Mouse (Mus musculus): Measurements from ENCODE around the gene Gm45808.
"Not testable (repeated sequence)": the region's sequence is repeated elsewhere in the genome, so short reads cannot be mapped to it uniquely, and the experiment has no call there.

Gene Gm45808

GRCm38 (mm10) chr7:45486761-45487415, at the start of gene Gm45808:
TSS of gene Gm45808 (minus strand) at chr7:45486811.
- DNase-seq, result no peak

DNA sequence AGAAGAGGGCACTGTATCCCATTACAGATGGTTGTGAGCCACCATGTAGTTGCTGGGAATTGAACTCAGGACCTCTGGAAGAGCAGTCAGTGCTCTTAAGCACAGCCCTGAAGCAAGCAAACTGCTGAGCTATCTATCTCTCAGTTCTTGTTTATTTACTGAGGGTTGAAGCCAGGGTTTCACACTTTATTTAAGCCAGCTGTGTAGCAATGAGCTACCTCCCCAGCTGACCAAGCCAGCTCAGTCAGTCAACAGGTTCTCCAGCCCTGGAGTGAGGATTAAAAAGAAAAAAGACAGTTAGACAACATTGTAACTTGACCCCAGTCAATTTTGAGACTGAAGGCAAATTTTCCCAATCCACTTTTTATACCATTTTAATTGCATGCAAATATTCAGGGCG, 49.1 kb upstream of the Gm45808 start:
- no peak for DNase-seq

- no peak for DNase-seq
These were observed 44.0 kb upstream of the Gm45808 start for GRCm38 (mm10) chr7:45530643-45531042.

DNA sequence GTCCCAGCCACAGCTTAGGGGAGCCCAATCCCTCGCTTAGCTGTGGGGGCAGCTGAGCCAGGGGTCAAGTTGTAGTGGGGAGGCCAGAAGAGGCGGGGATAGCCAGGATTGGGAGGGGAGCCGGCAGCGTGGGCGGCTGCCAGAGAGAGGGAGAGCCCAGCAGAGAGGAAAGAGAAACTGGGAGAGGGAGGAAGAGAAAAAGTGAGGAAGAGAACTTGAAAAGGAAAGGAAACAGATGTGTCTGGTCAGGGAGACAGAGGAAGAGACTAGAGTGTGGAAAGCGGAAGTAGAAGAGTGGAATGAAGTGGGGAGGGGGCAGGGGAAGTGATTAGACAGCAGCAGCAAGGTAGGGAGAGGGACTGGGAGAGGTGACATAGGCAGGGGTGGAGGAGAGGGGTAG, 42.9 kb upstream of the Gm45808 start:
- DNase-seq, result peak; percentile 39

DNA sequence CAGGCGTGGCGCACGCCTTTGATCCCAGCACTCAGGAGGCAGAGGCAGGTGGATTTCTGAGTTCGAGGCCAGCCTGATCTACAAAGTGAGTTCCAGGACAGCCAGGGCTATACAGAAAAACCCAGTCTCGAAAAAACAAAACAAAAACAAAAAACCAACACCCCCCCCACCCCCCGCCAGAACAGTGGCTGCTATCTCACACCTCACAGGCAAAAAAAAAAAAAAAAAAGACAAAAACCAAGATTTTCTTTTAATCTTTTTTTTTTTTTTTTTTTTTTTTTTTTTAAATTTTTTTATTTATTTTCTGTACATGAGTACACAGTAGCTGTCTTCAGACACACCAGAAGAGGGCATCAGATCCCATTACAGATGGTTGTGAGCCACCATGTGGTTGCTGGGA, 40.6 kb upstream of the Gm45808 start:
- not testable (repeated sequence) for DNase-seq

- peak; percentile 60 for DNase-seq
These were observed 40.0 kb upstream of the Gm45808 start for GRCm38 (mm10) chr7:45526474-45527120.

GRCm38 (mm10) chr7:45525809-45526473, 39.3 kb upstream of the Gm45808 start, which contains the start of the genes Ppp1r15a and Plekha4:
TSS of gene Ppp1r15a (minus strand) at chr7:45526268.
TSS of gene Plekha4 (plus strand) at chr7:45526330.
- peak; percentile 94 for DNase-seq

DNA sequence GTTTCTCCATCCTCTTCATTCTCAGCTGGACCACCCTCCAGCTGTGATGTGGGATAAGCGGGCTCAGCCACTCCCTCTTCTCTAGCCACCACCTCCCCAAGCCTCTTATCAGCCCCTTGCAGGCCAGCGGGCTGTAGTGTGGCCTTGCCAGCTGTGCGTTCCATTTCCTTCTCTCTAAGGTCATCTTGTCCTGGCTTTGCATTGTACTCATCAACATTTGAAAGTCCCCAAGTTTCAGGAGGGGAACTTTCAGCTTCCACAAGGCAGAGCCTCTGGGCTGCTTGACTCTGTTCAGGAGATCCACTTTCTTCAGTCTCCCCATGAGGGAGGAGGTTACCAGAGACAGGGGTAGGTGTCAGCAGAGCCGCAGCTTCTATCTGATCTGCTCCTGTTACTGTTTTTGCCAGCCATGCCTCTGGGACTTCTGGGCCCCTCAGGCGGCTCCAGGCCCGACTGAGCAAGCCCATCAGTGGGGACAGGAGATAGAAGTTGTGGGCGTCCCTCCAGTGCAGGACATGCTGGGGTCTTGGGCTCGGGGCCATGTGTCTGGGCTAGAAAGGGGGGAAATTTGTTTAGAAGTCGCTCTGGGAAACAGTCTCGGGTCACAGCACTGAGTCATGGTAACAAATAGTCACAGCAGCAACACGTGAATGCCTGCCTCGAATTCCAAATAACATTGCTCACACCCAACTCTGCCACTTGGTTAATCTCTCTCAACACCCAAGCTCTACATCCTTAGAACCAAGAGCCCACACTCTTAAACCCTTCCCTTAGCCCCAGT, 38.4 kb upstream of the Gm45808 start:
- peak; percentile 69 for DNase-seq

- DNase-seq, result no peak
These were observed 37.1 kb upstream of the Gm45808 start for GRCm38 (mm10) chr7:45523678-45524170.

DNA sequence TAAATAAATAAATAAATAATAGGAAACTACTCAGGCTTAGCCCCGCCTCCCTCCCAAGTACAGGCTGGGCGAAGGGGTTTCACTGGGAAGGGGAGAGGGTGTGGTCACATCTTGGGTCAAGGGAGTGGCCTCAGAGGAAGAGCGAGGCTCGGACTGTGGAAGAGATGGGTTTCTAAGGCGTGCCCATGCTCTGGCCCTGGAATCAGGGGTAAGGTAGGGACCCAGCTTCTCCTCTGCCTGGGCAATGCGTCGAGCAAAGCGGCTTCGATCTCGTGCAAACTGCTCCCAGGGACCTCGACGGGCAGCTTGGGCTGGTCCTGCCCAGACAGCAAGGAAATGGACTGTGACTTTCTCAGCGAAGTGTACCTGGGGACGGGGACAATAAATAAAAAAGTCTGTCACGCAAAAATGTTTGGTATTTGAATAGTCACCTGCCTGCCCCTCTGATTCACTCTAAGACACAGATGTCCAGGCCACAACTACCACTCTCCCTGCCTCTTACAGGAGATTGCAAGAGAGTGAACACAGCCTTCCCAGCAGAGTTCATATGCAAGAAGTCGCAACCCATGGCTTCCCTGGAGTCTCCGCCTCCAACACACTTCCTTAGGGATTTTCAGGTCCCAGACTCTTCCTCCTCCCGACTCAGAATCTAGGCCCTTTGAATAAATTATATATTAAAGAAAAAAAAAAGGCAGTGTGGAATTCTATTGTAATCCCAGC, 36.5 kb upstream of the Gm45808 start:
- DNase-seq, result peak; percentile 61

DNA sequence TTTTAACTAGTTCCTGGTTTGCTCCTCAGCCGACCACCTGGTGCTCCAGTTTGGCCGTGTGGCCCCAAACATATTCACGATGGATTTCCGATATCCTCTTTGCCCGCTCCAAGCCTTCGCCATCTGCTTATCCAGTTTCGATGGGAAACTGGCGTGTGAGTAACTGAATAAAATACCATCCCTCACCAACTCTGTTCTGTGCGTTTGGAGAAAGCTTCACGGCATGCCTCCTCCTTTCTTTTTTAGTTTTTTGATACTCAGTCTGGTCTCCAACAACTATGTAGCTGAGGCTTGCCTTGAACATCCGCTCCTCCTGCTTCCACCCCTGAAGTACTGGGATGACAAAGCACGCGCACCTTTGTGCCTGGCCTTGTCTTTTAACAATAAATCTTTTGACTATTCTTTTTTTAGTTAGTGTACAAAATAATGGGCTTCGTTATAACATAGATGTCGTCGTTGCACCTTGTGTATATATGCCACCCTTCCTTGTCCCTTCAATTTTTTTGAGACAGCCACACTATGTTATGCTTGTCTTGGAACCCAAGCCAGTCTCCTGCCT, 35.7 kb upstream of the Gm45808 start:
- no peak for DNase-seq

GRCm38 (mm10) chr7:45521728-45522184, 35.1 kb upstream of the Gm45808 start:
- peak; percentile 88 for DNase-seq

- DNase-seq, result peak; percentile 59
These were observed 34.0 kb upstream of the Gm45808 start for GRCm38 (mm10) chr7:45520605-45521004.

DNA sequence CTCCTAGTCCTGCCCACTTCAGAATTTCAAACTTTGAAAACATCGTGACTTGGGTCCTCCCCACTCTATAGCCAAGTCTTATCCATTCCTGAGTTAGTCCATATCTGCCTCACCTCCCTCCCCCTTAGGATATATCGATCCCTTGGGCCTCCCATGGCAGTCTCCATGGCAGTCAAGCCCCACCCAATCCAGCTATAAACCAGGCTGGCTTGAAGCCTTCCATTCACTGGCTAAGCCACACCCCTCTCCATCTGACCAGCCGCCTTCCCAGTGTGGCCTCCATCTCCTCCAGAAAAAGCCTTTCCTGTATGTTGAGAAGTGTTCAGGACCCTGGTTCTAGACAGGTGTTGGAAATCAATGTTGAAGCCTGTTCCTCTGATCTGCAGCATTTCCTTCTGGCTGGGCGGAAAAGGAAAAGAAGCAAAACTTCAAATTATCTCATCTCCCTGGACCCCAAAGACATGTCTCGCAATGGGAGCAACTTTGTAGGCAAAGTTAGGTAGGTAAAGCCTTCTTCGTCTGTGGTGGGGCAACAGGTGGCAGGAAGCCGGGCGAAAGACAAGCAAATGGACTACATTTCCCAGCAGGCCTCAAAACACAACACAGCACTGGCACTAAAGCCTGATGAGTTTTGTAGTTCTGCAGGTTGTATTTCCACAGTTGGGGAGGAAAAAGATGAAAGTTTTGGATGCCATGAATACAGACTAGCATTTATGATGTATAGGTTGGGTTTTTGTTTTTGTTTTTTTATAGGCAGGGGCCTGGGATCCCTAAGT, 32.9 kb upstream of the Gm45808 start:
- DNase-seq, result no peak

DNA sequence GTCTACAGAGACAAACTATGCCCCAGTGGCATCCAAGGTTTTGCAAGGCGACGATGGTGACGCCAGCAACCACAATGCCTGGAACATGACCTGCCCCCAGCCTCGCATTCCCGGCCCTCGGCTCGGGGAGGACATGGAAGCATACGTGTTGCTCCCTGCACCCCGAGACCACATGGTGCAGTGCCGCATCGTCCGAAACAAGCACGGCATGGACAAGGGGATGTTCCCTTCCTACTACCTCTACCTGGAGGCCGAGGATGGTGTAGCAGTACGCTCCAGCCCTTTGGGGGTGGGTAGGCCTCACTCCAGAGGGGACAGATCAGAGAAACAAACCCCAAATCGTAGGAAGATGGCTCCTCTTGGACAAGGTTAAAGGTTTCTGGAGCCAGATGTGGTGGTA, 32.0 kb upstream of the Gm45808 start:
- no peak for DNase-seq

DNA sequence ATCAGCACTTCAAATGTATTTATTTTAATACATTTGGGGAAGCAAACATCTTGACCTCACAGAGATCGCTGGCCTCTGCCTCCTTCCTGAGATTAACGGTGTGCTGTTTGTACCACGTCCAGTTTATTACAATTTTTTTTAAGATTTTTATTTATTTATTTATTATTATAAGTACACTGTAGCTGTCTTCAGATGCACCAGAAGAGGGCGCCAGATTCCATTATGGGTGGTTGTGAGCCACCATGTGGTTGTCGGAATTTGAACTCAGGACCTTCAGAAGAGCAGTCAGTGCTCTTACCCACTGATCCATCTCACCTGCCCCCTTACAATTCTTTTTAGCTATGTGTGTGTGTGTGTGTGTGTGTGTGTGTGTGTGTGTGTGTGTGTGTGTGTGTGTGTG, 30.2 kb upstream of the Gm45808 start:
- not testable (repeated sequence) for DNase-seq

DNA sequence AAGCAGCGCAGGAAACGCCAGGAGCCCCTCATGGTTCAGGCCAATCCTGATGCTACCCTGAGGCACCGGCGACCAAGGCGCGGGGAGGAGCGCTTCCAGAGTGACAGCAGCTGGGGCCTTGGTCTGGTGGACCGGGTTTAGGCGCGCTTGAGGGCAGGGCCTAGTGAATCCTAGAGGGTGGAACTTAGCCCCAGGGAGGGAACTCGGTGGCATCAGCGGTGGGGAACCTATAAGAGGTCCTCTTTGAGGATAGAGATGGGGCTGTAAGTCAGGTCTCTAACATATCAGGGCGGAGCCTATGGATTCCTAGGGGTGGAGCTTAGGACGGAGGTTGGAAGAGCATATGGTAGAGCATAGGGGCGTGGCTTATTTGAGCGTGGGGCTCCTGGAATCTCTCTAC, 28.8 kb upstream of the Gm45808 start:
- no peak for DNase-seq

DNA sequence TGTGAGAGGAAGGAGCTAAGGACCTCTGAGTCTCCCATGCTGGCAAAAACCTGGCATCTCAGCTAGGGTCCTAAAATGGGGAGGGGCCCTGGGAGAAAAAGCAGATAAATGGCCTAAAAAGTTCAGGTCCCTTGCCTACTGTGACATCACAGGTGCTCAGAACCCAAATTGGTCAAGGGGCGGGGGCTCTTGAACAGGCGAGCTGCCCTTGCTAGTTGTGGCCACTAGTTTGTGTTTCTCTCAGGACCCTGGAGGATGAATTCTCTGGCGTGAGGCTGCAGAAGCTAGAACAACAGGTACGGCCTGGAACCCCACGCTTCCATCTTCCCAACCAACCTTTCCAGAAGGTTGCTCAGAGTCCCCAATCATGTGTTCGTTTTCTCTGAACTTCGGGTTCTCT, 27.8 kb upstream of the Gm45808 start:
- DNase-seq, result no peak

- peak; percentile 93 for DNase-seq
These were observed 23.5 kb upstream of the Gm45808 start, which contains the start of gene Nucb1 for GRCm38 (mm10) chr7:45509912-45510787. TSS of gene Nucb1 (minus strand) at chr7:45510406.

All from cerebellum, adult 9-11 months (tissue).